Mouse (Mus musculus) CD4-positive, CD25-positive, alpha-beta regulatory T cell, adult 9 weeks (primary cell): ENCODE results near the gene Gm21294. TPM values are rescaled to one million over a fixed set of nuclear protein-coding genes. Genes with fewer than 3 reads are reported as not detected.

Experiments used
- polyA plus RNA-seq: library from polyadenylated mRNA; unstranded; fragments of 100-300 nt; shearing (Covaris generic); gene quantifications from one replicate; pipeline ENCODE4 v1.2.1, GENCODE M21; 2017

Gene Gm21294
- not detected for polyA plus RNA-seq

GRCm38 (mm10) chrY:89052506-89052905 is at the start of gene Gm21294:
Gm21294 (plus strand) TSS chrY:89052806.

